Mouse (Mus musculus): ENCODE results near the gene Metrn. TPM values are rescaled to one million over a fixed set of nuclear protein-coding genes. Genes with fewer than 3 reads are reported as not detected.

Metrn gene
- total RNA-seq, 2 experiments from 2014 or later: 82.0 to 86.9 TPM

Small RNA genes within 50 kb of the gene (microRNA-seq; reads per million reads assigned to microRNA genes)
- gene Gm25083: 0 reads per million in 2 experiments
- 1.6 to 3.4 reads per million in 2 experiments for gene Mir3082
- 1.4 to 1.8 reads per million in 2 experiments for gene Mir6966

Other genes with a start within 250 kb of the Metrn start
- 10 to 100 TPM; 78.2 to 81.1 TPM for gene Sox8, start 226.4 kb downstream of the Metrn start, total RNA-seq (2021)
- 10 to 100 TPM; 26.2 to 27.2 TPM for gene Lmf1, start 218.1 kb downstream of the Metrn start, total RNA-seq (2021)
- 100 to 1,000 TPM in 1 of 2 experiments, 10 to 100 TPM in 1; 78.0 to 103 TPM for gene Gng13, start 80.0 kb downstream of the Metrn start, total RNA-seq (2021)
- gene Chtf18, start 69.7 kb downstream of the Metrn start, total RNA-seq (2021): 1 to 10 TPM; 3.1 to 3.3 TPM
- gene Rpusd1, start 69.5 kb downstream of the Metrn start, total RNA-seq (2021): 10 to 100 TPM; 29.9 to 32.8 TPM
- under 1 TPM in 1 of 2 experiments, not detected in 1; 0.12 TPM for gene Mslnl, start 61.1 kb downstream of the Metrn start, total RNA-seq (2021)
- gene Msln, start 42.8 kb downstream of the Metrn start, total RNA-seq (2021): 1 to 10 TPM; 1.2 to 1.8 TPM
- gene Narfl, start 23.4 kb downstream of the Metrn start, total RNA-seq (2021): 10 to 100 TPM; 27.6 to 35.3 TPM
- 100 to 1,000 TPM; 125 to 128 TPM for gene Haghl, start 11.5 kb downstream of the Metrn start, total RNA-seq (2021)
- gene Ccdc78, start 10.6 kb downstream of the Metrn start, total RNA-seq (2021): under 1 TPM in 1 of 2 experiments, not detected in 1; 0.30 TPM
- 10 to 100 TPM; 80.2 to 80.3 TPM for gene Fam173a, start 4.2 kb downstream of the Metrn start, total RNA-seq (2021)
- not detected for gene AC134908.4, start 1.5 kb downstream of the Metrn start, total RNA-seq (2021)
- gene Fbxl16, start 11.9 kb upstream of the Metrn start, total RNA-seq (2021): 100 to 1,000 TPM; 414 to 418 TPM
- 10 to 100 TPM; 21.7 to 23.4 TPM for gene Wdr24, start 26.5 kb upstream of the Metrn start, total RNA-seq (2021)
- gene Jmjd8, start 31.7 kb upstream of the Metrn start, total RNA-seq (2021): 10 to 100 TPM; 64.3 to 65.0 TPM
- gene Stub1, start 36.3 kb upstream of the Metrn start, total RNA-seq (2021): 100 to 1,000 TPM; 155 to 157 TPM
- 10 to 100 TPM; 84.4 to 97.5 TPM for gene Rhbdl1, start 40.2 kb upstream of the Metrn start, total RNA-seq (2021)
- gene Gm20683, start 44.6 kb upstream of the Metrn start, total RNA-seq (2021): 10 to 100 TPM; 26.7 to 31.1 TPM
- 10 to 100 TPM; 95.6 to 97.8 TPM for gene Rhot2, start 47.7 kb upstream of the Metrn start, total RNA-seq (2021)
- gene Wdr90, start 64.4 kb upstream of the Metrn start, total RNA-seq (2021): 10 to 100 TPM; 24.0 to 25.8 TPM
- 10 to 100 TPM; 29.2 to 39.0 TPM for gene Mcrip2, start 71.6 kb upstream of the Metrn start, total RNA-seq (2021)
- gene Mettl26, start 77.9 kb upstream of the Metrn start, total RNA-seq (2021): 10 to 100 TPM; 39.3 to 44.7 TPM
- 1 to 10 TPM; 1.8 to 2.3 TPM for gene Wfikkn1, start 83.7 kb upstream of the Metrn start, total RNA-seq (2021)
- 10 to 100 TPM; 48.6 to 52.2 TPM for gene Rab40c, start 122.6 kb upstream of the Metrn start, total RNA-seq (2021)
- gene Pigq, start 147.8 kb upstream of the Metrn start, total RNA-seq (2021): 100 to 1,000 TPM; 160 to 168 TPM
- not detected for gene Nhlrc4, start 147.8 kb upstream of the Metrn start, total RNA-seq (2021)
- gene A930017K11Rik, start 155.4 kb upstream of the Metrn start, total RNA-seq (2021): under 1 TPM in 1 of 2 experiments, not detected in 1; 0.14 TPM
- 10 to 100 TPM; 44.4 to 46.2 TPM for gene Capn15, start 188.7 kb upstream of the Metrn start, total RNA-seq (2021)